Mouse (Mus musculus): ENCODE measurements around the gene Kbtbd4. TPM values are rescaled to one million over a fixed set of nuclear protein-coding genes. Genes with fewer than 3 reads are reported as not detected.

Gene Kbtbd4
- total RNA-seq (2012; rRNA removed) (20.5 and 28.4 TPM in 2 replicates), total RNA-seq (2014; rRNA removed) (19.5 and 20.1 TPM in 2 replicates), polyA plus RNA-seq (2012; ENCODE audit: insufficient read length, low read depth) (21.7 and 24.9 TPM in 2 replicates)

DNA sequence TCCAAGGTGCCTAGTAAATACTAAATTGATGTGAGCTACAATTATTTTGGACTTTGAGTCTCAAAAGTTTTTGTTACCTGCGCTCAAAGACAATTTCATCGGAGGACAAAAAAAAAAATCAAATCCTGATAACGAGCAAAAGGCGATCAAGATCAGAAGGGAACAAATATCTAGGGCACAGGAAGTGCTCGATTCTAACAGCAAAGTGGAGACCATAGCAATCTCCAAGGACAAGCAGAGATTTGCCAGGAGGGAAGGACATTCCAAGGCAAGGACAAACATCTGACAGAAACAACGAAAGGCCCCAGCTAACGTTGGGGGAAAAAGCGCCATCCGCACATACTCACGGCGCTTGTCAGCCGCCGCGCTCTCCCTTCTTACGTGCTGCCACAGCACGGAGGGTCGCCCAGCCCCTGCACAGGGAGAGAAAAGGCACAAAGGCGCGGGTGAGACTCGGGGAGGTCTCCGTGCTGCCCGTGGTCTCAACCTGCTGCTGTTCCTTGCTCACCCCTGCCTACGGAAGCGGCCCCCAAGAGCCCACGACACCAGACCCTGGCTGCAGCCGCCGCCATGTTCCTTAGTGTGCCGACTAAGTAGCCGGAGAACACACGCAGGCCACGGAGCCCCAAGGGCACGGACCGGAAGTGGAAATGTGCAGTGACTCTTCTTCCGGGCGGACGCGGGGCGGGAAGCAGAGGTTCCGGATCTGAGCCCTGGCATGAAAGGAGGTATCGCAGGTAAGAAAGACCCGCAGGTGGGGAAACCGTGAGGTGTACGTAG is at the start of gene Kbtbd4, which contains the start of gene Ndufs3:
Gene Kbtbd4 (plus strand): TSS at position 665 of the 780 bp plus-strand sequence.
Gene Ndufs3 (minus strand): TSS at position 752 of the 780 bp plus-strand sequence.
- in situ Hi-C loops (cut with MboI; ENCODE audit: low pct_ligation_motif_present, low pct_unique_long_range_greater_than_20kb, low sequenced_read_pairs) = no loop called here

DNA sequence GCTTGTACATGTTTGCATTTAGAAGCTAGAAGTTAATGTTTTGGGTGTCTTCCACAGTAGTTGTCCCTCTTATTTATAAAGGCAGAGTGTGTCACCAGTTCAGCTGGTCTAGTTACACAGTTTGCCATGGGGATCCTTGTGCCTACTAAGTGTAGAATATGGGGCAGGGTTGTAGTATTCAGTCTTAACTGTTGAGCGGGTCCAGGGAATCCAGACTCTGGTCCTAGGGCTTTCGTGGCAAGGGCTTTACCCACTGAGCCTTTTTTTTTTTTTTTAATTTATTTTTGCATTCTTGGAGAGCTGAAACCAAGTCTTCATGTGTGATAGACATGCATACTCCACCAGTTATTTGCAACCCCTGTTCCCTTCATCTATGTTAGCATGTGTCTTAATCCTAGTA is 43.1 kb upstream of the Kbtbd4 start:
- Histone ChIP-seq H3K9ac (ENCODE audit: insufficient read depth, low read depth) (no peak overlapping the region), H3K27ac (ENCODE audit: insufficient read depth, low read depth) (no peak overlapping the region), H3K4me1 (ENCODE audit: control insufficient read depth in 1 of 2, insufficient read depth in 2 of 2) (no peaks in the 10 kb centered on the region), H3K27me3 (replicated peaks) (no peaks in the 10 kb centered on the region), H3K4me2 (ENCODE audit: insufficient read depth, low read depth, poor library complexity, severe bottlenecking) (no peak overlapping the region), H3K36me3 (replicated peaks in 1 of 2; ENCODE audit: control insufficient read depth in 1 of 2, insufficient read depth in 1 of 2, low read length in 1 of 2) (peaks cover 34 to 85% of the 10 kb centered on the region in 2 experiments), H3K9me3 (replicated peaks; ENCODE audit: low read length) (no peaks in the 10 kb centered on the region), H3K4me3 (replicated peaks in 1 of 3; ENCODE audit: low read depth in 2 of 3, low read length in 2 of 3, poor library complexity in 1 of 3) (no peak overlapping the region), H3K79me2 (replicated peaks; ENCODE audit: control insufficient read depth, extremely low read depth, insufficient read depth, poor library complexity, severe bottlenecking) (no peaks in the 10 kb centered on the region)
- no peak for DNase-seq (ENCODE audit: extremely low read depth)
- dilution Hi-C loops (cut with MboI; ENCODE audit: extremely low pct_ligation_motif_present, extremely low pct_unique_long_range_greater_than_20kb, low sequenced_read_pairs) (no loop called here), in situ Hi-C loops (cut with MboI; ENCODE audit: low pct_ligation_motif_present, low pct_unique_long_range_greater_than_20kb, low sequenced_read_pairs) (no loop called here)
- TF ChIP-seq TCF12 (IDR thresholded peaks at IDR 0.05; ENCODE audit: low read depth, low read length) (no peak), CTCF (conservative IDR thresholded peaks at IDR 0.05 in 1 of 2, IDR thresholded peaks at IDR 0.05 in 1 of 2; ENCODE audit: low read depth in 2 of 2, low read length in 2 of 2) (no peak), POLR2AphosphoS2 (IDR thresholded peaks at IDR 0.05; ENCODE audit: low read depth, low read length) (no peak), ZMIZ1 (IDR thresholded peaks at IDR 0.05; ENCODE audit: low read depth, low read length) (no peak), POLR2A (IDR thresholded peaks at IDR 0.05; ENCODE audit: low read depth, low read length) (no peak), E2F4 (IDR thresholded peaks at IDR 0.05; ENCODE audit: insufficient replicate concordance, low read depth, low read length) (no peak), CHD1 (IDR thresholded peaks at IDR 0.05; ENCODE audit: low read depth, low read length) (no peak)

More for the DNA sequence above, at the start of gene Kbtbd4, which contains the start of gene Ndufs3:
- Histone ChIP-seq H3K4me1 (ENCODE audit: control insufficient read depth in 1 of 2, insufficient read depth in 2 of 2) (peaks cover 9 to 36% of the 10 kb centered on the region in 2 experiments), H3K9ac (ENCODE audit: insufficient read depth, low read depth) (peak within 1 kb of the TSS; percentile 69), H3K27me3 (replicated peaks) (no peaks in the 10 kb centered on the region), H3K27ac (ENCODE audit: insufficient read depth, low read depth) (peak within 1 kb of the TSS; percentile 57; the same call in 1 of the 2 replicates), H3K79me2 (replicated peaks; ENCODE audit: control insufficient read depth, extremely low read depth, insufficient read depth, poor library complexity, severe bottlenecking) (peaks cover 29% of the 10 kb centered on the region), H3K9me3 (replicated peaks; ENCODE audit: low read length) (no peaks in the 10 kb centered on the region), H3K4me2 (ENCODE audit: insufficient read depth, low read depth, poor library complexity, severe bottlenecking) (peak within 1 kb of the TSS; percentile 99), H3K4me3 (replicated peaks in 1 of 3; ENCODE audit: low read depth in 2 of 3, low read length in 2 of 3, poor library complexity in 1 of 3) (peak within 1 kb of the TSS; percentile 81 to 100 (median 95)), H3K36me3 (replicated peaks in 1 of 2; ENCODE audit: control insufficient read depth in 1 of 2, insufficient read depth in 1 of 2, low read length in 1 of 2) (peaks cover 34 to 66% of the 10 kb centered on the region in 2 experiments)
- TF ChIP-seq CTCF (conservative IDR thresholded peaks at IDR 0.05 in 1 of 2, IDR thresholded peaks at IDR 0.05 in 1 of 2; ENCODE audit: low read depth in 2 of 2, low read length in 2 of 2) = no peak
- TF ChIP-seq MYC (IDR thresholded peaks at IDR 0.05; ENCODE audit: low read depth, low read length) = peak; percentile 64; the same call in 1 of the 2 replicates
- no peak for TF ChIP-seq ZNF384 (IDR thresholded peaks at IDR 0.05; ENCODE audit: low read depth, low read length)
- no peak for TF ChIP-seq ZKSCAN1 (IDR thresholded peaks at IDR 0.05; ENCODE audit: borderline replicate concordance, low read depth, low read length)
- TF ChIP-seq CHD2 (IDR thresholded peaks at IDR 0.05; ENCODE audit: low read length) = peak; percentile 77
- TF ChIP-seq ZMIZ1 (IDR thresholded peaks at IDR 0.05; ENCODE audit: low read depth, low read length) = peak; percentile 95
- no peak for TF ChIP-seq JUND (conservative IDR thresholded peaks at IDR 0.05; ENCODE audit: low read depth, low read length)
- TF ChIP-seq CHD1 (IDR thresholded peaks at IDR 0.05; ENCODE audit: low read depth, low read length) = 0 out of 2 replicates have a peak, but pooled peaks have one; percentile 59
- no peak for TF ChIP-seq USF1 (IDR thresholded peaks at IDR 0.05; ENCODE audit: low read depth, low read length)
- TF ChIP-seq MAX (IDR thresholded peaks at IDR 0.05; ENCODE audit: low read length) = peak; percentile 53; the same call in 1 of the 2 replicates
- TF ChIP-seq MAZ (IDR thresholded peaks at IDR 0.05; ENCODE audit: low read depth, low read length) = peak; percentile 63; the same call in 1 of the 2 replicates
- TF ChIP-seq HCFC1 (IDR thresholded peaks at IDR 0.05; ENCODE audit: low read depth, low read length) = peak; percentile 94
- TF ChIP-seq NRF1 (IDR thresholded peaks at IDR 0.05; ENCODE audit: low read depth, low read length) = peak; percentile 63
- TF ChIP-seq EP300 (IDR thresholded peaks at IDR 0.05; ENCODE audit: low read length) = no peak
- no peak for TF ChIP-seq UBTF (IDR thresholded peaks at IDR 0.05; ENCODE audit: low read depth, low read length)
- TF ChIP-seq JUN (IDR thresholded peaks at IDR 0.05; ENCODE audit: insufficient read depth, low read depth, low read length) = no peak
- TF ChIP-seq TCF12 (IDR thresholded peaks at IDR 0.05; ENCODE audit: low read depth, low read length) = peak; percentile 92
- no peak for TF ChIP-seq USF2 (conservative IDR thresholded peaks at IDR 0.05; ENCODE audit: low read depth, low read length)
- TF ChIP-seq POLR2AphosphoS2 (IDR thresholded peaks at IDR 0.05; ENCODE audit: low read depth, low read length) = 0 out of 2 replicates have a peak, but pooled peaks have one; percentile 73
- 0 out of 2 replicates have a peak, but pooled peaks have one; percentile 35 for TF ChIP-seq BHLHE40 (IDR thresholded peaks at IDR 0.05; ENCODE audit: low read depth, low read length)
- peak; percentile 74; the same call in 1 of the 2 replicates for TF ChIP-seq TBP (conservative IDR thresholded peaks at IDR 0.05; ENCODE audit: low read depth, low read length)
- TF ChIP-seq NELFE (IDR thresholded peaks at IDR 0.05; ENCODE audit: low read depth, low read length) = peak; percentile 97
- peak; percentile 70 for TF ChIP-seq MEF2A (IDR thresholded peaks at IDR 0.05; ENCODE audit: borderline replicate concordance, low read depth, low read length)
- TF ChIP-seq RCOR1 (conservative IDR thresholded peaks at IDR 0.05; ENCODE audit: low read depth, low read length) = no peak
- TF ChIP-seq KAT2A (IDR thresholded peaks at IDR 0.05; ENCODE audit: insufficient replicate concordance, low read length) = peak; percentile 91; the same call in 1 of the 2 replicates
- TF ChIP-seq POLR2A (IDR thresholded peaks at IDR 0.05; ENCODE audit: low read depth, low read length) = peak; percentile 94
- TF ChIP-seq GABPA (IDR thresholded peaks at IDR 0.05; ENCODE audit: insufficient replicate concordance, low read depth, low read length) = peak; percentile 30; the same call in 1 of the 2 replicates
- no peak for TF ChIP-seq ETS1 (conservative IDR thresholded peaks at IDR 0.05; ENCODE audit: low read depth, low read length)
- no peak for TF ChIP-seq E2F4 (IDR thresholded peaks at IDR 0.05; ENCODE audit: insufficient replicate concordance, low read depth, low read length)
- peak; percentile 84 for TF ChIP-seq ELF1 (IDR thresholded peaks at IDR 0.05; ENCODE audit: low read depth, low read length)
- peak; percentile 81 for TF ChIP-seq IRF4 (IDR thresholded peaks at IDR 0.05; ENCODE audit: low read depth, low read length)
- TF ChIP-seq SIN3A (IDR thresholded peaks at IDR 0.05; ENCODE audit: low read length) = peak; percentile 95
- TF ChIP-seq PAX5 (IDR thresholded peaks at IDR 0.05; ENCODE audit: low read length) = no peak
- TF ChIP-seq RAD21 (IDR thresholded peaks at IDR 0.05; ENCODE audit: low read depth, low read length) = no peak
- TF ChIP-seq ZC3H11A (IDR thresholded peaks at IDR 0.05; ENCODE audit: low read depth, low read length) = no peak
- TF ChIP-seq MAFK (IDR thresholded peaks at IDR 0.05; ENCODE audit: insufficient replicate concordance, low read length) = no peak
- TF ChIP-seq SMC3 (IDR thresholded peaks at IDR 0.05; ENCODE audit: low read depth, low read length) = no peak
- TF ChIP-seq MXI1 (IDR thresholded peaks at IDR 0.05; ENCODE audit: low read depth, low read length) = peak; percentile 93
- dilution Hi-C loops (cut with MboI; ENCODE audit: extremely low pct_ligation_motif_present, extremely low pct_unique_long_range_greater_than_20kb, low sequenced_read_pairs) = no loop called here
- peak; percentile 92 for DNase-seq (ENCODE audit: extremely low read depth)

All from CH12.LX (cell line).